Mouse (Mus musculus): ENCODE data around the gene Ctcf.

The Ctcf gene

DNA sequence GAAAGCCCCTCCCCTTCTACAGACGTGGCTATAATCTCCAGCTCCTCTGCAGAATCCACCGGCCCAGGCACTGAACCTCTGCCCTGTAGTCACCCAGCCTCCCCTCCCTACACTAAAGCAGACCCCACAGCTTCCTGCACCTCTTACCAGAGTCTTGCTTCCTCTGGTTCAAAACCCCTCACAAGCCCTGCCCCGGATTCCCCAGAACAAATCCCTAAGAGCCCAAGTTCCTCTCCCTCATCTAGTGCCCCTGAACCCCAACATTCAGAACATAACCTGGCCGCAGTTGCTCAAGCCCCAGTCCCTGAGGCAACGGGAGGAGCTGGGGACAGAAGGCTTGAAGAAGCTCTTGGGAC is 18.1 kb upstream of the Ctcf start:
- no peak for DNase-seq

- DNase-seq: no peak
Observed at GRCm38 (mm10) chr8:105618892-105619591, 17.3 kb upstream of the Ctcf start.

DNA sequence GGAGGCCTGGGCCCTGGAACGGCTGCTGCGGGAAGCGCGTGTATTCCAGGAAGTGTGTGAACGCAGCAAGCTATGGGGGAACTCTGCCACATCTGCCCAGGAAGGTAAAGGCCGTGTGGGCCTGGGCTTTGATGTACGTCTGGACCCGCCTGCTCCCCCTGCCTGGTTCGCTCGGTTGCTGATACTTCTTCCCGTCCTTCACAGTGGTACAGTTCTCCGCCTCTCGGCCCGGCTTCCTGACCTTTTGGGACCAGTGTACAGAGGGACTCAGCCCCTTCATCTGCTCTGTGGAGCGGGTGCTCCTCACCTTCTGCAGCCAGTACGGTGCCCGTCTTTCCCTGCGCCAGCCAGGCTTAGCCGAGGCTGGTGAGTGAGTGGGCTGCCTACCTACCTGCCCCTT is 16.2 kb upstream of the Ctcf start:
- DNase-seq: no peak

GRCm38 (mm10) chr8:105620946-105621720 is 15.2 kb upstream of the Ctcf start:
- DNase-seq: no peak

DNA sequence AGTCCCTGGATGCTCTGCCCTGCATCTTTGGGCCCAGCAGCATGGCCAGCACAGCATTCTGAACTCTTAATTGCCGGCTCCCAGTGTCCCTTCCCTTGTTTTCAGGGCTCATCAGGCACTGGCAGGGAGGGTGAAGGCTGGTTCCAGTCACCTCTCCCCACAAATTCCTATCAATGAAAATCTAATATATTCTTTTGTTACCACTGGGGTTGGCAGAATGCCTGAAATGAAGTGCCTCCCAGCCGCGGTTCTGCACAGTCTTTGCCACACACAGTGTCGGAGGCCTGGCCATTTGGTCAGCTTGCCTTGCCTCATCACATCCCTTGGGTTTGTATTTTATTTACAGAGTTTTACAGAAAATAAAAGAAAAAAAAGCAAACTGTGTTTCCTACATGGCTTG is 14.5 kb upstream of the Ctcf start:
- peak in 1 of 2 experiments; percentile 35 for DNase-seq

DNA sequence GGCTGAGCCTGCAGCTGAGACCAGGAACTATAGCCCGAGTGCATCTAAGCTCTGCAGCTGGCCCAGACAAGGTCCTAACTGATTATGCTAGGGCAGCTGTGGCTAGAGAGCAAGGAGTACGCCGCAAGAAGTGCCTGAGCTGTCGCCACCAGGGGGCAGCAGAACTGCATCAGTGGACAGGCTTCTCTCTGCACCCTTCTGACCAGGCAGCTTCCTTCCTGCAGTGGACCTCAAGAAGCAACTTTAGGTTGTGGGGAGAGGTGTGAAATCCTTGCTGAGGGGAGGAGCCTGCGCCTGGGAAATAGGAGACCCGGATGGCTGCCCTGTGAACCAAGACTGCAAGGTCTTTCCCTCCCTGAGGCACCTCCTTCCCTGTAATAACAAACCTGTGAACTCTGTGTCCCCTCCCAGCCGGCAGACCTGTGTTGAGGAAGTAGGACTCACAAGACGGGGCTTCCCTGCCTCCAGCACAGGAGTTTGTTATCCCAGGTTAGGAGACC is 13.9 kb upstream of the Ctcf start:
- DNase-seq: peak; percentile 91 to 95

DNA sequence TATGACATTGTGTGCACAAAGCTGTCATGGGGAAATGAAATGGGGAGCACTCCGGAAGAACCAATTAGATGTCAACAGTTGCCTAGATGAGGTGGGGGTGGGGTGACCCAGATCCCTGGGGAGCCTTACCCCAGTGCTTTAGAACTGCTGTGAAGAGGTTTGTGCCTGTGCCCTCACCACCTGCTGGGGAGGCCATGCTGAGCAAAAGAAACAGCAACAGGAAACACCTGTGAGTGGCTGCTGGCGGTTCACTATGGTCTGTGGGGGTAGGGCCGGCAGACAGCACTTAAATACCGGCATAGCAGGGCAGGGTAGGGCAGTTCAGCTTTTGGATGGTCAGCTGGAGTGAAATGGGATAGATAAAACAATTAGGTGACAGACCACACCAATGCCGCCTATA is 13.2 kb upstream of the Ctcf start:
- DNase-seq: no peak

- DNase-seq: no peak
Observed at GRCm38 (mm10) chr8:105623679-105624245, 12.6 kb upstream of the Ctcf start.

- DNase-seq: no peak
Observed at GRCm38 (mm10) chr8:105624401-105624800, 12.0 kb upstream of the Ctcf start.

DNA sequence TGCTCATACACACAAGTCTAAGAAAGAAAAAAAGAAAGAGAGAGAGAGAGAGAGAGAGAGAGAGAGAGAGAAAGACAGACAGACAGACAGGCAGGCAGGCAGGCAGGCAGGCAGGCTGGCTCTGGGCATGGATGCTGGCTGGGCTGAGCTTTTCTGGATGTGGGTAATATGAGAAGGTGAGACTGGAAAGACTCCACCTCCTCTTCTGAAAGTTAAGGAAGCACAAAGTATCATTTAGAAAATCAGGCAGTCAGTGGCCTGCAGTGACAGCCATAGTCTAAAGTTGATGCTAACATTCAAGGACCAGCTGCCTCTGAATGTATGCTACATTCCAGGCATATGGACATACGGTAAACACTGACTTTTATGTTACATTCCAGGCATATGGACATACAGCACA is 11.5 kb upstream of the Ctcf start:
- no peak for DNase-seq

DNA sequence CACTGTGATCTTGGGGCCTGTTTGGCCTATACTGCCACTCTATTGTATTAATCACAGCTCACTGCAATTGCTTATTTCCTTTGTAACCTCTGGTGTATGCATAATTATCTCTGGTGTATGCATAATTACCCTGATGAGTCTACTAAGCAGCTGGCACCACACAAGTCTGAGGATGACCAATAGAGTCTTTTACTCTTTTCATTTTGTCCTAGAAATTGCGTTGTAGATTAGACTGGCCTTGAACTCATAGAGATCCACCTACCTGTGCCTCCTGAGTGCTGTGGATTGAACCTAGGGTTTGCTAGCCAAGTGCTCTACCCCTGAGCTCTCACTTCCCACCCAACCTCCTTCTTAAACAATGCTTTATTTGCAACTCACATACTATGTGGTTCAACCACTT is 10.3 kb upstream of the Ctcf start:
- DNase-seq: no peak

GRCm38 (mm10) chr8:105629337-105629736 is 7.0 kb upstream of the Ctcf start:
- DNase-seq: no peak

DNA sequence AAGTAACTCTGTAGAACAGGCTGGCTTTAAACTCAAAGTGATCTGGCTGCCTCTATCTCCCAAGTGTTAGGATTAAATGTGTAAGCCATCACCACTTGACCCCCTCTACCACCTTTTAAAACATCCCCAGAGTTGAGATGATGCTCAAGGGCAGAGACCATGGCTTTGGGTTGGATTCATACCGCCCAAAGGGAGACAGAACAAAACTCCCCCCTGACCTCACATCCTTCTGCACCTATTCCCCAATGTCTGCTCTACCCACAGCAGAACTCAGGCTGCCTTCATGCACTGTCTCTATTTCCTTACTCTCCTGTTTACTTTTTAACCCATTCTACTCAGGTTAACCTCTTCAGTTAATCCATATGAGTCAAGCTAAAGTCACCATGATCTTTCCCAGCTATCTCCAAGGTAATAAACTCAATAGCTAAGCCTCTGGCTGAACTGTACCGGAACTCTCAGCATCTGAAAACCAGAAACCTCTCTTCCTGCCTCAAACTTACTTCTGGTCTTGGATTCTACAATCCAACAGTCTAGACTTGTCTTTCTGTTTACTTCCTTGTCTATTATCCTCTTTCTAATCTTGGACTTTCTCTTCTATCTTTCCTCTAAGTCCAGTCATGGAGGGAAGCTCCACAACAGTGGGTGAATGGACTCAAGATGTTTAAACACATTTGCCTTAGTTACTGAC is 1.5 kb upstream of the Ctcf start:
- DNase-seq: no peak

- DNase-seq: peak in 1 of 2 experiments; percentile 34
Observed at GRCm38 (mm10) chr8:105635481-105635880, 887 bp upstream of the Ctcf start.

GRCm38 (mm10) chr8:105636963-105637510 is 669 bp downstream of the Ctcf start, which contains the start of gene Agrp:
Gene Agrp (minus strand): TSS chr8:105637393.
- DNase-seq: peak; percentile 49 to 65

DNA sequence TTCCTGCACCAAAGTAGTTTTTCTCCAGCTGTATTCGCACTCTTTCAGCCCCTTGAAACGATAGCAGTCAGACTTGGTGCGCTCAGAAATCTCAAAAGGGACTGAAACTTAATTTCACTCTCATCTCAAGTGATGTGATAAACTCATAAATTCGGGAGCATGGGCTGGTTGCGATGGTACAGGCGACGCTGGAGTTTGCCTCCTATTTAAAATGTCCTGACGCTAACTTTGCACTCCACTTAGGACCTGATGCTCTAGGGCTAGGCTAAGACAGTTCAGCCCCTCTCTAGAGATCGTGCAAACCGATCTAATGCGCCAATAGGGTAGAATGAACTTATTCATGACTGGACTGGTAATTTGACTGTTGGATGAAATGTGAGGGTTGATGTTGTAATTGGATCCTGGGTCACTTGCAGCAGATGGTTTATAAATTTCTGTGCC is 1.3 kb downstream of the Ctcf start:
- DNase-seq: no peak

DNA sequence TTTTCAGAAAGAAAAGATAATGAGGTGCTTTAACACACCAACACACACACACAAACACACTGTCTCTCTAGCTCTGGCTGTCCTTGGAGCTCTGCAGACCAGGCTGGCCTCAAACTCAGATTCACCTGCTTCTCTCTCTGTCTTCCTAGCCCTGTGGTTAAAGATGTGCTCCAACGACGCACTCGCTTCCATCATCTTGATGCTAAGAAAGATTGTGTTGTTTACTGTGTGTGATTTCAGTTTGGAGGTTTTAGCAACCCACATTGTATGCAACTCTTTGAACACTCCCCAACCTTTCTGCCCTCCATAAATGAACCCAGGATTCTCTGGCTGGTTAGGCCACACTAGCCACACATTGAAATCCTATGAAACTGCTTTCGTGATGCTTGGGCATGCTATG is 2.1 kb downstream of the Ctcf start:
- no peak for DNase-seq

DNA sequence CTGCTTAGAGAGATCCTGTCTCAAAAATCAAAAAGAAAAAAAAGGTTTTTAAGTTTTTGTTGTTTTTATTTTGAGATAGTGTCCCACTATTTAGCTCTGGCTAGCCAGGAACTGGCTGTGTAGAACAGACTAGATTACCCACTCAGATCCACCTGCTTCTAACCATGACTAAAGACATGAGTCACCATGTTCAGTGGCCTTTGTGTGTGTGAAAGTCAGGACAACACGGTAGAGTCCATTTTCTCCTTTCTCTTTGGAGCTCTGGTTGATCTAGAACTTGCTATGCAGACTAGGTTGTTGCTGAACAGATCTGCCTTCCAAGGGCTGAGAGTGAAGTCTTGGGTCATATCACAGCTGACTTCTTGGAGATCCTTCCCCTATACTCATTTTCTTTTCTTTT is 3.5 kb downstream of the Ctcf start:
- DNase-seq: no peak

- no peak for DNase-seq
Observed at GRCm38 (mm10) chr8:105640511-105640910, 4.1 kb downstream of the Ctcf start.

DNA sequence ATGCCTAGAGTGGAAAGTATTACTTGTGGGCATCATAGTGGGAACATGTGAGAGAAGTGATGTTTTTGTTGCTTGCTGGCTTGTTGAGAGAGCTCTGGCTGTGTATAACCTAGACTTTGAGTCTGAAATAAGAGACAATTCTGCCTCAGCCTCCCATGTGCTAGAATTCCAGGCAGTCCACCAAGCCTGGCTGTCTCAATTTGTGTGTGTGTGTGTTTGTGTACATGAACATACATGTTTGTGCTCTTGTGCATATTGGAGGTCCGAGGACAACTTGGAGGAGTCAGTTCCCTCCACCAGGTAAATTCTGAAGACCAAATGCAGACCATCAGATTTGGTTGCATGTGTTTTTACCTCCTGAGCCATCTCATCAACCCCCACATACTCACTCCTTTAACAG is 8.8 kb downstream of the Ctcf start:
- DNase-seq: no peak

DNA sequence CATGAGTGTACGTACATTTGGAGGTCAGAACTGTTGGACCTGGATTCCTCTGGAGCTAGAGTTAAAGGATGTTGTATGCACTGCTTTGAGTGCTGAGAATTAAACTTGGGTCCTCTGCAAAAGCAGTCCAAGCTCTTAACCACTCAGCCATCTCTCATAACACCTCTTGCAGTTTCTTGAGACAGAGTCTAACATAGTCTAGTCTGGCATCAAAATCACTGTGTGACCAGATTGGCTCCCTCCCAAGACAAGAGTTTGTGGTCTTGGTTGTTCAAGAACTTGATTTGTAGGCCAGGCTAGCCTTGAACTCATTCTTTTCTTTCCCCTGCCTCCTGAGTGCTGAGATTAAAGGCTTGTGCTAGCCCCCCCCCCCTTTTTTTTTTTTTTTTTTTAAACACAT is 12.6 kb downstream of the Ctcf start:
- no peak for DNase-seq

DNA sequence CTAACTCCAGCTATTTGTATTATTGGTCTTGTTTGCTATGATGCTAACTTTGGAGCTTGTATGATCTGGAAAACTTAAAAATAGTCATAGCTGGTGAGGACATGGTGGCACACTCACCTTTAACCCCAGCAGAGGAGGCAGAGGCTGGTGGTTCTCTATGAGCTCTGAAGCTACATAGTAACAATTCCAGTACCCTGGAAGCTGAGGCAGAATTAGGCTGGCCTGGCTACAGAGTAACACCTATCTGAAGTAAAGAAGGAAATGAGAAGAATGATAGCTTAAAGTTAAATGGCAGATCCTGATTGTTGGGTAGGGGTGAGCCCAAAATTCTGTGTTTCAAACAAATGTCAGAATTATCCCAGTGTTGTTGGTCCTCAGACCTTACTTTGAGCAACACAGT is 21.3 kb downstream of the Ctcf start:
- no peak for DNase-seq

DNA sequence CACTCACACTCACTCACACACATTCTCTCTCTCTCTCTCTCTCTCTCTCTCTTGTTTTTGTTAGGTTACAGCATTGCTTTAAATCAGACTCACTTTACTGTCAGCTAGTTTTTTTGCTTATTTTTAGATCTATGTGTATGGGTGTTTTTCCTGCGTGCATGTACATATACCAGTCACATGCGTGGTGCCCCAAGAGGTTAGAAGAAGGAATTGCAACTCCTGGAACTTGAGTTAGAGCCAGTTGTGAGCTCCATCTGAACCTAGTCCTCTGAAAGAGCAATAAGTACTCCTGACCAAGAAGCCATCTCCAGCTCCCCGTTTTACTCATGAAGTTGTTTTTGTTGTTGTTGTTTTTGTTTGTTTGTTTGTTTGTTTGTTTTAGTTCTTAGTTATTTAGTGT is 24.8 kb downstream of the Ctcf start:
- DNase-seq: peak; percentile 31 to 39
